Mouse (Mus musculus) brain, embryonic 14.5 days (tissue): ENCODE measurements around the gene Gmppa.

Source experiments
- CTCF ChIP-seq: fragments of 200-500 bp; IDR thresholded peaks from 2 replicates; pipeline ENCODE4 v1.5.1; 2012; ENCODE audit warnings: inconsistent platforms, mild to moderate bottlenecking, moderate library complexity, borderline replicate concordance; ENCODE audit not compliant: insufficient read depth, insufficient read length; ENCODE audit errors: extremely low read depth
- POLR2A ChIP-seq: fragments of 200-500 bp; IDR thresholded peaks from 2 replicates; pipeline ENCODE4 v1.6.1; 2012; ENCODE audit warnings: mild to moderate bottlenecking, inconsistent platforms, borderline replicate concordance; ENCODE audit not compliant: poor library complexity, insufficient read depth, insufficient read length, severe bottlenecking; ENCODE audit errors: extremely low read depth

GRCm38 (mm10) chr1:75480735-75481134 lies 45.0 kb downstream of the Gmppa start:
- TF ChIP-seq CTCF (no peak), POLR2A (no peak)
